Mouse (Mus musculus): ENCODE measurements around the gene Cyp17a1. TPM values are rescaled to one million over a fixed set of nuclear protein-coding genes. Genes with fewer than 3 reads are reported as not detected.

The Cyp17a1 gene
- total and polyA plus RNA-seq, 3 experiments, result 0.12 TPM; not detected in 2

DNA sequence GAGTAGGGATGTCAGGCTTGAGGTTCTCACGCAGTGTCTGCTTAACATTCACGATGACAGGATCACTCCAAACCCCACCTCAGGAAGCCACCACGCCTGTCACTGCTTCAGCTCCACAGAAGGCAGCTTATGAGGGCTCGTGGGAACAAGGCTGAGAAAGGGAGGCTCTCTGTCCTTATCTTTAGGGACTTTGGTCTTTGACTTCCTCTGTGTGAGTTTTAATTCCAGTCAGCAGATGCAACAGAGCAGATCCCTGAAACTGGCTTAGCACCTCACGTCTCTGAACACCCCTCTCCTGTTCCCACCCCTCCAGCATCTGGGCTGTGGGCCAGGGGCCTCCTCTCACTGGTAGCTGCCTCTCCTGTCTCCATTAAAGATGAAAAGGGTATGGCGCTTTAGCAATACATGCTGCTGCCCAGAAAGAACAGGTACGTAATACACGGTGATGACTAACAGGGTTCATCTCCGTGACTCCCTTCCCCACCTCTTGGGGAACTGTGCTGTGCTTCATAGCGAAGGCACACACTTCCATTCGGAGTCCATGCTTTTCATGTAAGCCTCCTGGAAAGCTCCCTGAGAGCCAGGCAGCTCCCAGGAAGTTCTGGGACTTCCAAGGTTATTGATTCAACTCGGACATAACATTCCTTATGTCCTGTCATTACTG lies 6.9 kb upstream of the Cyp17a1 start:
- H3K9ac ChIP-seq (ENCODE audit: low read depth, low read length), result no peak overlapping the region
- H3K4me3 ChIP-seq, result no peak overlapping the region
- WGBS, result 47% methylated on average over 12 of the region's 12 CpGs
- no peak overlapping the region for H3K27ac ChIP-seq
- DNase-seq, result no peak
- TF ChIP-seq CTCF (IDR thresholded peaks at IDR 0.05) (no peak), POLR2A (IDR thresholded peaks at IDR 0.05; ENCODE audit: insufficient read depth, low read depth, low read length) (no peak), EP300 (IDR thresholded peaks at IDR 0.05; ENCODE audit: insufficient read depth, low read depth, low read length) (no peak)
- no peaks in the 10 kb centered on the region for H3K79me2 ChIP-seq (replicated peaks; ENCODE audit: control insufficient read depth, insufficient read depth, low read length)
- intact Hi-C loops (cut with DNase I), result no loop called here
- no peaks in the 10 kb centered on the region for H3K27me3 ChIP-seq (ENCODE audit: control insufficient read depth, insufficient read depth, low read length)
- H3K4me1 ChIP-seq (ENCODE audit: control insufficient read depth, insufficient read depth, low read length), result no peaks in the 10 kb centered on the region
- no peaks in the 10 kb centered on the region for H3K36me3 ChIP-seq (ENCODE audit: control insufficient read depth, insufficient read depth, low read length)

DNA sequence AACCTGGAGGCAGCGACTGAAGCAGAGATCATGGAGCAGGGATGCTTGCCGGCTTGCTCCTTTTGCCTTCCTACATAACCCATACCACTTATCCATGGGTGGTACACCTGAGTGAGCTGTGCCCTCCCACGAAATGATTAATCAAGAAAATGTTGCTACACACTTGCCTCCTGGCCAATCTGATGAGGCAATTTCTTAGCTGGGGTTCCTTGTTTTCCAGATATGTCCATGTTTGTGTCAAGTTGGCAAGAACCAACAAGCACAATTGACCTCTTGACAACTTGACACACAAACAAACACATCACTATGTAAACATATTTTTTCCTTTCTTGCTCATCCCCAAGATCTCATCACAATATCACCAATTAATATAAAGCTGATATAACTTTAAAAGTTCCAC lies 2.7 kb upstream of the Cyp17a1 start:
- Histone ChIP-seq H3K27ac (no peak overlapping the region), H3K27me3 (ENCODE audit: control insufficient read depth, insufficient read depth, low read length) (no peaks in the 10 kb centered on the region), H3K79me2 (replicated peaks; ENCODE audit: control insufficient read depth, insufficient read depth, low read length) (no peaks in the 10 kb centered on the region), H3K4me1 (ENCODE audit: control insufficient read depth, insufficient read depth, low read length) (no peaks in the 10 kb centered on the region), H3K4me3 (no peak overlapping the region), H3K9ac (ENCODE audit: low read depth, low read length) (no peak overlapping the region), H3K36me3 (ENCODE audit: control insufficient read depth, insufficient read depth, low read length) (no peaks in the 10 kb centered on the region)
- no peak for DNase-seq
- TF ChIP-seq POLR2A (IDR thresholded peaks at IDR 0.05; ENCODE audit: insufficient read depth, low read depth, low read length), result no peak
- WGBS, result 87% methylated on average over 3 of the region's 3 CpGs
- intact Hi-C loops (cut with DNase I), result no loop called here

DNA sequence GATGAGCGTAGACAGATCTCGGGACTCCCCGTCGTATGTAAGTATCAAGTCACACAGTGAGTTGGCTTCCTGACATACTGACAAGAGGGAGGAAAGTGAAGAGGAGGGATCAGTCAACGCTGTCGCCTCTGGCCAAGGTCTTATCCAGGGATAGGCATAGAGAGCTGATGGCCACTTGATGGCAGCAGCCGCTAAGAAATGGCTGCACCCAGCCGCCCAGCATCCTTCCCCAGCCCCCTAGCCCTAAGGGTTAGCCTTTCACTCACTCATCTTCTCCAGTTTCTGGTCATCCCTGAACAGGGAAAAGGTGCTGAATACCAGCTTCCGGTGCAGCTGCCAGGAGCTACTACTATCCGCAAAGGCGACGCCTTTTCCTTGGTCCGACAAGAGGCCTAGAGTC lies 2.3 kb downstream of the Cyp17a1 start:
- Histone ChIP-seq H3K36me3 (ENCODE audit: control insufficient read depth, insufficient read depth, low read length) (no peaks in the 10 kb centered on the region), H3K27ac (no peak overlapping the region), H3K79me2 (replicated peaks; ENCODE audit: control insufficient read depth, insufficient read depth, low read length) (no peaks in the 10 kb centered on the region), H3K4me1 (ENCODE audit: control insufficient read depth, insufficient read depth, low read length) (no peaks in the 10 kb centered on the region; the same call in 1 of the 2 replicates), H3K27me3 (ENCODE audit: control insufficient read depth, insufficient read depth, low read length) (no peaks in the 10 kb centered on the region), H3K4me3 (no peak overlapping the region), H3K9ac (ENCODE audit: low read depth, low read length) (no peak overlapping the region)
- WGBS, result 11% methylated on average over 13 of the region's 13 CpGs
- intact Hi-C loops (cut with DNase I), result loop anchor here (1.0 to 5.0 kb wide), 4 partner anchors 70 to 322 kb away; no protein-coding TSS in a partner anchor
- TF ChIP-seq CTCF (IDR thresholded peaks at IDR 0.05), result peak; percentile 93
- peak; percentile 93 for TF ChIP-seq EP300 (IDR thresholded peaks at IDR 0.05; ENCODE audit: insufficient read depth, low read depth, low read length)
- TF ChIP-seq POLR2A (IDR thresholded peaks at IDR 0.05; ENCODE audit: insufficient read depth, low read depth, low read length), result no peak
- peak; percentile 69 to 77 for DNase-seq

DNA sequence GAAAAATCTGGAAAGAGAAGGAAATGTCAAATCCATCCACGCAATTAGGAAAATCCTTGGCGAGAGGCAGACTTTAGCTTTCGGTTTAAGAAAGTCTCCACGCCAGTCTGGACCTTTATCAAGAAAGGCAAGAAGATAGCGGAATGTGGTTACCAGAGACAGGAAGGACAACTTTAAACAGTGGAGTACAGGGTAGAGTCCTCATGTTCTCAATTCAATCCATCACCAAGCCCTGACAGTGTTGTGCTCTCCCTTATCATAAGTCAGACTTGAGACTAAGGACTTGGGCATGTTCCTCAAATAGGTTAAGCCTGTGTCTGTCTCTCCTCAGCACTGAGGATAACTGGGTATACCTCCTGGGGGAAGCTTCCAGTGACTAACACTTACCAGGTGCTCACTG lies 3.2 kb downstream of the Cyp17a1 start:
- H3K4me1 ChIP-seq (ENCODE audit: control insufficient read depth, insufficient read depth, low read length), result no peaks in the 10 kb centered on the region; the same call in 1 of the 2 replicates
- no peak overlapping the region for H3K27ac ChIP-seq
- TF ChIP-seq CTCF (IDR thresholded peaks at IDR 0.05) (no peak), EP300 (IDR thresholded peaks at IDR 0.05; ENCODE audit: insufficient read depth, low read depth, low read length) (no peak), POLR2A (IDR thresholded peaks at IDR 0.05; ENCODE audit: insufficient read depth, low read depth, low read length) (no peak)
- 48% methylated on average over 5 of the region's 5 CpGs for WGBS
- intact Hi-C loops (cut with DNase I), result loop anchor here (1.0 to 5.0 kb wide), 4 partner anchors 70 to 322 kb away; no protein-coding TSS in a partner anchor
- H3K27me3 ChIP-seq (ENCODE audit: control insufficient read depth, insufficient read depth, low read length), result no peaks in the 10 kb centered on the region
- H3K79me2 ChIP-seq (replicated peaks; ENCODE audit: control insufficient read depth, insufficient read depth, low read length), result no peaks in the 10 kb centered on the region
- H3K36me3 ChIP-seq (ENCODE audit: control insufficient read depth, insufficient read depth, low read length), result no peaks in the 10 kb centered on the region
- H3K9ac ChIP-seq (ENCODE audit: low read depth, low read length), result no peak overlapping the region
- H3K4me3 ChIP-seq, result no peak overlapping the region
- DNase-seq, result no peak

DNA sequence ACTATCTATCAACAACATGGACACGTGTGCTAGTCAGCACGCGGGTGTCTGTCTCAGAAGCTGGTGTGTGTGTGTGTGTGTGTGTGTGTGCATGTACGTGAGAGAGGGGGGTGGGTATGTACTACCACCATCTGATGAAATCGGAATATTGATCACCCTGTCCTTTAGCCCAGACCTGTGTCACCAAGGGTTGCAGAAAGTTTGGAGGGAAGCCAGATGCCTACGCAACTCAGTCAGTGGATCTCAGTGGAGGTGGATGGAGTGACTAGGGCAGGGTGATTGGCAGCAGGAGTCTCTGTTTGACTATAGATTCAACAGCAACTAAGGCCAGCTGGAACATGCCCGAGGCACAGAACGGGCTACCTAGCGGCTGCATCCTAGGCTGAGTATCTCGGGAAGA lies 4.7 kb downstream of the Cyp17a1 start:
- no peak overlapping the region for H3K9ac ChIP-seq (ENCODE audit: low read depth, low read length)
- no peak for TF ChIP-seq CTCF (IDR thresholded peaks at IDR 0.05)
- TF ChIP-seq EP300 (IDR thresholded peaks at IDR 0.05; ENCODE audit: insufficient read depth, low read depth, low read length), result no peak
- TF ChIP-seq POLR2A (IDR thresholded peaks at IDR 0.05; ENCODE audit: insufficient read depth, low read depth, low read length), result no peak
- H3K79me2 ChIP-seq (replicated peaks; ENCODE audit: control insufficient read depth, insufficient read depth, low read length), result no peaks in the 10 kb centered on the region
- H3K4me1 ChIP-seq (ENCODE audit: control insufficient read depth, insufficient read depth, low read length), result no peaks in the 10 kb centered on the region; the same call in 1 of the 2 replicates
- no peaks in the 10 kb centered on the region for H3K27me3 ChIP-seq (ENCODE audit: control insufficient read depth, insufficient read depth, low read length)
- intact Hi-C loops (cut with DNase I), result no loop called here
- H3K4me3 ChIP-seq, result no peak overlapping the region
- no peak overlapping the region for H3K27ac ChIP-seq
- WGBS, result 84% methylated on average over 10 of the region's 10 CpGs
- no peaks in the 10 kb centered on the region for H3K36me3 ChIP-seq (ENCODE audit: control insufficient read depth, insufficient read depth, low read length)
- no peak for DNase-seq

DNA sequence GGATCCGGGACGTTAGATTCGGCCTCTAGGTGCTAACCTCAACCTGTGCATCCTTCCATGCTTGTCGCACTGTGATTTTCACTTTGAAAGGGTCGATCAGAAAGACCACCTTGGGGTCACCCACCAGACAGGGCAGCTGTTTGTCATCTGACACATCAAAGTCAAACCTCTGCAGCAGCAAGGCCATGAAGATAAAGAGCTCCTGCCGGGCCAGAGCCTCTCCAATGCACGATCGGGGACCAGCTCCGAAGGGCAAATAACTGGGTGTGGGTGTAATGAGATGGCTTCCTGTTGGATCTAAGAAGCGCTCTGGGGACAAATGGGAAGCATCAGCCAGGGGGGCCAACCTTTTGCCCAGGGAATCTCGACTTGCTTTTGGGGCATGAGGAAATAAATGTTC lies 5.7 kb downstream of the Cyp17a1 start:
- H3K36me3 ChIP-seq (ENCODE audit: control insufficient read depth, insufficient read depth, low read length), result no peaks in the 10 kb centered on the region
- H3K27ac ChIP-seq, result no peak overlapping the region
- TF ChIP-seq CTCF (IDR thresholded peaks at IDR 0.05) (no peak), POLR2A (IDR thresholded peaks at IDR 0.05; ENCODE audit: insufficient read depth, low read depth, low read length) (no peak), EP300 (IDR thresholded peaks at IDR 0.05; ENCODE audit: insufficient read depth, low read depth, low read length) (no peak)
- 50% methylated on average over 11 of the region's 11 CpGs for WGBS
- H3K9ac ChIP-seq (ENCODE audit: low read depth, low read length), result no peak overlapping the region
- no peak overlapping the region for H3K4me3 ChIP-seq
- intact Hi-C loops (cut with DNase I), result no loop called here
- no peaks in the 10 kb centered on the region for H3K79me2 ChIP-seq (replicated peaks; ENCODE audit: control insufficient read depth, insufficient read depth, low read length)
- no peak for DNase-seq
- no peaks in the 10 kb centered on the region; the same call in 1 of the 2 replicates for H3K4me1 ChIP-seq (ENCODE audit: control insufficient read depth, insufficient read depth, low read length)
- H3K27me3 ChIP-seq (ENCODE audit: control insufficient read depth, insufficient read depth, low read length), result no peaks in the 10 kb centered on the region

Measured in heart, adult 2 months (tissue).